In genomic region chr17:66107466-66107865, GRCm38 (mm10) we compare ENCODE assay signal across 15 mouse cellular contexts. TPM values are rescaled to one million over a fixed set of nuclear protein-coding genes. Genes with fewer than 3 reads are reported as not detected.
DNase-seq lines count a peak whose midpoint lies in the region; ATAC-seq and TF ChIP-seq lines count a peak whose summit lies in the region.
"Had no signal": no experiment of that assay in that cellular context is flagged by ENCODE, and none has a peak within 500 bp of the region (broad histone marks: within the 10 kb centered on the region; RNA-seq: fewer than 3 reads in every experiment).

No protein-coding gene starts in this region.

- no peaks in the 10 kb centered on the region for H3K36me3 ChIP-seq in heart, embryonic 11.5 days (ENCODE audit: control insufficient read depth, insufficient read depth, low read length)
- peaks cover 13% of the 10 kb centered on the region for H3K36me3 ChIP-seq in megakaryocyte, embryonic 14.5 days (replicated peaks; ENCODE audit: low read length)
- no peaks in the 10 kb centered on the region for H3K36me3 ChIP-seq in E14TG2a.4 (ENCODE audit: insufficient read depth, low read length)
- H3K36me3 ChIP-seq: embryonic facial prominence, embryonic 12.5 days; embryonic facial prominence, embryonic 15.5 days; heart, embryonic 15.5 days had no signal

- 63% methylated on average over 8 of the region's 8 CpGs for WGBS in heart, embryonic 11.5 days (ENCODE audit: insufficient replicate concordance)

- no peak for DNase-seq in heart, postnatal 14 days
- no peak for DNase-seq in frontal cortex, postnatal 14 days (ENCODE audit: low spot score in 2 of 2)
- DNase-seq: gastrocnemius, postnatal 25 days had no signal

- no peak overlapping the region for H3K4me2 ChIP-seq in heart, embryonic 11.5 days
- H3K4me2 ChIP-seq: embryonic facial prominence, embryonic 12.5 days; embryonic facial prominence, embryonic 15.5 days; heart, embryonic 15.5 days; hindbrain, embryonic 14.5 days had no signal

- no peaks in the 10 kb centered on the region for H3K27me3 ChIP-seq in heart, embryonic 11.5 days (ENCODE audit: control insufficient read depth, insufficient read depth, low read length)
- H3K27me3 ChIP-seq in megakaryocyte, embryonic 14.5 days (replicated peaks), result no peaks in the 10 kb centered on the region
- no peaks in the 10 kb centered on the region for H3K27me3 ChIP-seq in E14TG2a.4 (ENCODE audit: insufficient read depth, low read length)
- H3K27me3 ChIP-seq: CH12.LX; embryonic facial prominence, embryonic 12.5 days; embryonic facial prominence, embryonic 15.5 days; heart, embryonic 15.5 days had no signal

- ATAC-seq in heart, embryonic 11.5 days (replicated peaks; ENCODE audit: insufficient number of reproducible peaks, low FRiP score, low TSS enrichment), result no peak
- no peak for ATAC-seq in megakaryocyte, adult 5-6 weeks (ENCODE audit: poor library complexity, severe bottlenecking)
- ATAC-seq: forebrain, embryonic 14.5 days; forebrain, postnatal 0 days; hindbrain, postnatal 0 days had no signal

- H3K27ac ChIP-seq in heart, embryonic 11.5 days (ENCODE audit: low read depth, low read length), result no peak overlapping the region
- H3K27ac ChIP-seq: embryonic facial prominence, embryonic 12.5 days; embryonic facial prominence, embryonic 15.5 days; heart, embryonic 15.5 days; hindbrain, embryonic 14.5 days; hindbrain, postnatal 0 days had no signal

- TF ChIP-seq CTCF in E14TG2a.4 (conservative IDR thresholded peaks at IDR 0.05; ENCODE audit: low read length), result no peak; the same call in 1 of the 2 replicates

- intact Hi-C loops in heart, postnatal 14 days (cut with DNase I), result loop anchor here (5.0 to 10.0 kb wide), 3 partner anchors 45 to 403 kb away; partner anchors contain the start of gene Twsg1

- peaks cover 5% of the 10 kb centered on the region; the same call in 1 of the 2 replicates for H3K4me1 ChIP-seq in heart, embryonic 11.5 days (ENCODE audit: control insufficient read depth, insufficient read depth, low read length)
- peaks cover 63% of the 10 kb centered on the region for H3K4me1 ChIP-seq in megakaryocyte, embryonic 14.5 days
- H3K4me1 ChIP-seq in E14TG2a.4 (replicated peaks; ENCODE audit: low read depth, low read length), result peaks cover 86% of the 10 kb centered on the region

- no peak overlapping the region for H3K4me3 ChIP-seq in heart, embryonic 11.5 days (ENCODE audit: low read depth, low read length)
- peak overlapping the region; percentile 80 for H3K4me3 ChIP-seq in megakaryocyte, embryonic 14.5 days (replicated peaks)
- H3K4me3 ChIP-seq in E14TG2a.4 (replicated peaks; ENCODE audit: low read length), result peak overlapping the region; percentile 32; the same call in 1 of the 2 replicates
- H3K4me3 ChIP-seq: embryonic facial prominence, embryonic 12.5 days; embryonic facial prominence, embryonic 15.5 days; heart, embryonic 15.5 days had no signal

- 0 out of 2 replicates have a peak overlapping the region, but pooled peaks have one; percentile 16 for H3K9ac ChIP-seq in heart, embryonic 11.5 days (ENCODE audit: low read depth, low read length)
- H3K9ac ChIP-seq: embryonic facial prominence, embryonic 15.5 days; forebrain, postnatal 0 days; heart, embryonic 15.5 days; hindbrain, embryonic 14.5 days had no signal

- no peaks in the 10 kb centered on the region for H3K9me3 ChIP-seq in heart, embryonic 11.5 days (replicated peaks; ENCODE audit: control insufficient read depth, low read length)
- no peaks in the 10 kb centered on the region for H3K9me3 ChIP-seq in megakaryocyte, embryonic 14.5 days
- H3K9me3 ChIP-seq in E14TG2a.4 (ENCODE audit: low read length), result no peaks in the 10 kb centered on the region
- H3K9me3 ChIP-seq: embryonic facial prominence, embryonic 12.5 days; embryonic facial prominence, embryonic 15.5 days; heart, embryonic 15.5 days had no signal

RNA-seq across cellular contexts. Expression of gene Washc1, which starts 3.9 kb away (rescaled TPM):
- polyA plus RNA-seq in heart, embryonic 11.5 days (2014; fragmentation: Nextera tagmentation; extraction: Ambion mirVana), result 27.9 and 29.9 TPM in 2 replicates
- 10 to 100 TPM; 22.4 to 22.5 TPM for total RNA-seq in heart, postnatal 14 days (2021)
- 19.3 and 64.7 TPM in 2 replicates for polyA plus RNA-seq in megakaryocyte, embryonic 14.5 days (2012; ENCODE audit: insufficient read depth, low replicate concordance)
- total RNA-seq in megakaryocyte, adult 5-6 weeks (2015), result 14.5 and 19.1 TPM in 2 replicates
- total RNA-seq in megakaryocyte, adult 5-6 weeks (2017), result 29.7 and 30.9 TPM in 2 replicates

RNA-seq across cellular contexts. Expression of gene Ndufv2, which starts 6.1 kb away (rescaled TPM):
- polyA plus RNA-seq in heart, embryonic 11.5 days (2014; fragmentation: Nextera tagmentation; extraction: Ambion mirVana), result 530 and 551 TPM in 2 replicates
- total RNA-seq in heart, postnatal 14 days (2021), result 1,000 to 10,000 TPM; 1,081 to 1,118 TPM
- polyA plus RNA-seq in megakaryocyte, embryonic 14.5 days (2012; ENCODE audit: insufficient read depth, low replicate concordance), result 7.8 and 88.7 TPM in 2 replicates
- total RNA-seq in megakaryocyte, adult 5-6 weeks (2015), result 170 and 198 TPM in 2 replicates
- 195 and 197 TPM in 2 replicates for total RNA-seq in megakaryocyte, adult 5-6 weeks (2017)

RNA-seq across cellular contexts. Expression of gene Ddx11, which starts 15.9 kb away (rescaled TPM):
- polyA plus RNA-seq in heart, embryonic 11.5 days (2014; fragmentation: Nextera tagmentation; extraction: Ambion mirVana), result 12.4 and 16.4 TPM in 2 replicates
- total RNA-seq in heart, postnatal 14 days (2021), result 1 to 10 TPM; 1.2 to 2.0 TPM
- polyA plus RNA-seq in megakaryocyte, embryonic 14.5 days (2012; ENCODE audit: insufficient read depth, low replicate concordance), result 2.2 and 3.1 TPM in 2 replicates
- 5.2 and 6.7 TPM in 2 replicates for total RNA-seq in megakaryocyte, adult 5-6 weeks (2015)
- 9.8 and 11.1 TPM in 2 replicates for total RNA-seq in megakaryocyte, adult 5-6 weeks (2017)

RNA-seq across cellular contexts. Expression of gene Ankrd12, which starts 30.6 kb away (rescaled TPM):
- polyA plus RNA-seq in heart, embryonic 11.5 days (2014; fragmentation: Nextera tagmentation; extraction: Ambion mirVana), result 17.3 and 17.7 TPM in 2 replicates
- 10 to 100 TPM; 15.2 to 15.7 TPM for total RNA-seq in heart, postnatal 14 days (2021)
- polyA plus RNA-seq in megakaryocyte, embryonic 14.5 days (2012; ENCODE audit: insufficient read depth, low replicate concordance), result 0.29 and 5.9 TPM in 2 replicates
- total RNA-seq in megakaryocyte, adult 5-6 weeks (2015), result 27.6 and 37.3 TPM in 2 replicates
- total RNA-seq in megakaryocyte, adult 5-6 weeks (2017), result 38.4 and 56.5 TPM in 2 replicates

Comparison
In these comparisons a context has a peak if more than half of its experiments do, and no peak if none do; other contexts are left out.
1. RNA of gene Ndufv2, which starts 6.1 kb away (total RNA-seq): 1,081 to 1,118 TPM in heart, postnatal 14 days; 170 to 198 TPM in megakaryocyte, adult 5-6 weeks; every median in the first group is over 4 times any median in the second.